Mouse (Mus musculus) cerebellum, adult 9-10 months (tissue): ENCODE data around the gene Cluh.

ENCODE experiments used
- DNase-seq: peaks from one replicate; pipeline ENCODE4 v3.0.0; 2022

Gene Cluh

DNA sequence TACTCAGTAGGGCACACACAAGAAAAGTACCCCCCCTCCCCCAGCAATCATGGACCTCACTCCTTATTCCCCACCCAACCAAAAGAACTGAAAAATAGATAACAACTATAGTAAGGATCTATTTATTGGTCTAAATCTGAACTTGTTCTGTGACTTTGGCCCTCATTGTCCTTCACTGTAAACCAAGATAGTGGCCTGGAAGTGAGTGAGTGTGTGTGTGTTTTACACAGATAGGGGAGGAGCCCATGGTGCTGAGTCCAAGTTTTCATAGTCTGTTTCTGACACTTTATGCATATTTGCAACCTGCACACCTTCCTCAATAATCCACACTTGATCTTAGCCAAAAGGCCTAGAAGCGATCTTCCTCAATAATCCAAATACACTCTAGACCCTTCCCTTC is 619 bp upstream of the Cluh start:
- DNase-seq, result no peak

DNA sequence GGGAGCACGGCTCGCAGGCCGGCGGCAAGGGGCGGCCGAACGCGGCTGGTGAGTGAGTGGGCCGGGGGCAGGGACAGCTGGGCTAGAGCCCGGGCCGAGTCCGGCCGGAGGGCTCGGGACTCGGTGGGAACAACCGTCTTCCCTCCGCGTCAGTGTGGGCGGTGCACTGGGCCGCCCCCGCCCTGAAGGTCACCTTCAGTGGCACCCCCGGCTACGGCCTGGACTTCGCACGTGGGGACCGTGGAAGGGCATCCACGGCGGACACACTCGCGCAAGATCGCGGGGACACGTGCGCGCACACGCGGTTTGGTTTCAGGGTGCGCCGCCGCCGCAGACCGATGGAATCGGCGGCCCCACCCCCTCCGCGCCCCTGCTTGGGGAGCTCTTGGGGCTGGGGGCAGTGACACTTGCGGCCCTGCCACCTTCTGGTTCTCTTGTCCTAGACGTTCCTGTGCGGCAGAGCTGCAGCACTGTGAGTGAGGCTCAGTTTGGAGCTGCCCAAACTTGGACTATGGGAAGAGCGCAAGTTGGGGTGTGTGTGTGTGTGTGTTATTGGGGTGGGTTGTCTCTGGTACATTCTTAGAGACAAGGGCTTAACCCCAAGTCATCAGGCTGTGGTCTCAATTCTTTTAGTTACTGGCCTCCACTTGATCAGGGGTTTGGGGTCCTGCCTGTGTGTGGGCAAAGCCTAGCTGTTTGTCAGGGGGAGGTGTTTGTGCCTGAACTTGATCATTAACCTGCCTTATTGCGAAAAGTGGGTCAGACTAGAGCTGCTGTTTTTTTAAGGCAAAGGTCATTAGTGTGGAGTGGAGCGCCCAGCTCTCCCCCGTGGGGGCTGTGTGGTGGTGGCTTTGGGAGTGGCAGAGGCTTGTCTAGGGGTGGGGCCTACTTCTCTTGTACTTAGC is 604 bp downstream of the Cluh start:
- DNase-seq, result peak; percentile 61

GRCm38 (mm10) chr11:74650576-74651100 is 1.3 kb downstream of the Cluh start:
- DNase-seq, result peak; percentile 28

GRCm38 (mm10) chr11:74652791-74653191 is 3.5 kb downstream of the Cluh start:
- DNase-seq, result peak; percentile 66

- no peak for DNase-seq
Measured at GRCm38 (mm10) chr11:74653385-74653784, 4.1 kb downstream of the Cluh start.

GRCm38 (mm10) chr11:74655941-74656340 is 6.6 kb downstream of the Cluh start:
- DNase-seq, result no peak

- DNase-seq, result no peak
Measured at GRCm38 (mm10) chr11:74660336-74660735, 11.0 kb downstream of the Cluh start.

- DNase-seq, result no peak
Measured at GRCm38 (mm10) chr11:74661641-74662040, 12.3 kb downstream of the Cluh start.

GRCm38 (mm10) chr11:74662221-74662620 is 12.9 kb downstream of the Cluh start:
- DNase-seq, result no peak

- no peak for DNase-seq
Measured at GRCm38 (mm10) chr11:74664279-74664678, 15.0 kb downstream of the Cluh start.

- no peak for DNase-seq
Measured at GRCm38 (mm10) chr11:74664906-74665305, 15.6 kb downstream of the Cluh start.

DNA sequence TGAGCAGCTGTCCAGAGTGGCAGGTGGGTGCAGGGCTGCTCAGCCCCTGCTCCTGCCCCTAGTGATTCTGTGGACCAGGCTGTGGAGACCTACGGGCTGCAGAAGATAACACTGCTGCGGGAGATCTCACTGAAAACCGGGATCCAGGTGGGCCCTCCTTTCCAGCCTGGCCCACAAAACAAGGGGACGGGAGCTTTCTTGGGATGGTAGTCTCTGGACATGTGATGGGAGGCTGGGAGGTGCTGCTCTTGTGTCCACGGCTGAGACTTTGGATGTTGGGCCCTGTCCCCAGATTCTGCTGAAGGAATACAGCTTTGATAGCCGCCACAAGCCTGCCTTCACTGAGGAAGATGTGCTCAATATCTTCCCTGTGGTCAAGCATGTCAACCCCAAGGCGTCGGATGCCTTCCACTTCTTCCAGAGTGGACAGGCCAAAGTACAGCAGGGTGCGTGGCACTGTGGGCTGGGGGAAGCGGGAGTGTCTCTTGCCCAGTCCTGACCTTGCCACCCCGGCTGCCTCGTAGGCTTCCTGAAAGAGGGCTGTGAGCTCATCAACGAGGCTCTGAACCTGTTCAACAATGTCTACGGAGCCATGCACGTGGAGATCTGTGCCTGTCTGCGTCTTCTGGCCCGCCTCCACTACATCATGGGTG is 16.5 kb downstream of the Cluh start:
- no peak for DNase-seq

- no peak for DNase-seq
Measured at GRCm38 (mm10) chr11:74666284-74666652, 17.0 kb downstream of the Cluh start.

DNA sequence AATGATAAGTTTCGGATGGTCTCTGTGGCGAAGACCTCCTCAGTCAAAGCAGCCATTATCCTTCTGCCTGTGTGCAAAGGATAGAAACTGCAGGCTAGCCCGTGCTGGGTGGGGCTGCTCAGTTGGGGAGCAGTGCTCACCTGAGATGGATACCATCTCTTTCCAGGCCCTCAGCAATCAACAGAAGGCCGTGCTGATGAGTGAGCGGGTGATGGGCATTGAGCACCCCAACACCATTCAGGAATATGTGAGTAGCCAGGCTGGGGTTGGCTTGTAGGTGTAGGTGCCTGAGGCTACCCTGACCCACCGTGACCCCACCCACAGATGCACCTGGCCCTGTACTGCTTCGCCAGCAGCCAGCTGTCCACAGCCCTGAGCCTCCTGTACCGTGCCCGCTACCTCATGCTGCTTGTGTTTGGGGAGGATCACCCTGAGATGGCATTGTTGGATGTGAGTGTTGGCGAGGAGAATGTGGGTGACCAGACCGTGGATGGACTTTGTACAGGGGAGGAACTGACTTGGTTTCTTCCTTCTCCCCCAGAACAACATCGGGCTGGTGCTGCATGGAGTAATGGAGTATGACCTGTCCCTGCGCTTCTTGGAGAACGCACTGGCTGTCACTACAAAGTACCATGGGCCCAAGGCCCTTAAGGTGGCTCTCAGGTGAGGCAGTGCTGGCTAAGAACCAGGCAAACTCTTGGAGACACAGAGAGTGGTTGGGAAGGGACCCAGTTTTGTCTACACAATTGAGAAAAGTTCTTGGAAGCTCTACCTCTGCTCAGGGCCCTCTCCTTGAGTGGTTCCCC is 17.7 kb downstream of the Cluh start:
- no peak for DNase-seq

DNA sequence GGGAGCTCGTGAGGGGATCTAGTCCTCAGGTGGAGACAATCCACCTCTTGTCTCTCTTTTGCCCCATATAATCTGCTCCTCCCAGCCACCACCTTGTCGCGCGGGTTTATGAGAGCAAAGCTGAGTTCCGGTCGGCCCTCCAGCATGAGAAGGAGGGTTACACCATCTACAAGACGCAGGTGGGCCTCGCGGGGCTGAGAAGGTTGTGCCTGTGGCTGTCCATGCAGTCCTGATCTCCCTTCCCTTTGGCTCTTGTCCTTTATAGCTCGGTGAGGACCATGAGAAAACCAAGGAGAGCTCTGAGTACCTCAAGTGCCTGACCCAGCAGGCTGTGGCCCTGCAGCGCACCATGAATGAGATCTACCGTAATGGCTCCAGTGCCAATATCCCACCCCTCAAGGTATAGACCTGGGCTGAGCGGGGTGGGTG is 18.3 kb downstream of the Cluh start:
- DNase-seq, result no peak

- no peak for DNase-seq
Measured at GRCm38 (mm10) chr11:74668466-74668865, 19.2 kb downstream of the Cluh start.

GRCm38 (mm10) chr11:74668971-74669370 is 19.7 kb downstream of the Cluh start:
- no peak for DNase-seq

GRCm38 (mm10) chr11:74670151-74670550 is 20.9 kb downstream of the Cluh start:
- no peak for DNase-seq

- DNase-seq, result no peak
Measured at GRCm38 (mm10) chr11:74671013-74671412, 21.7 kb downstream of the Cluh start.

DNA sequence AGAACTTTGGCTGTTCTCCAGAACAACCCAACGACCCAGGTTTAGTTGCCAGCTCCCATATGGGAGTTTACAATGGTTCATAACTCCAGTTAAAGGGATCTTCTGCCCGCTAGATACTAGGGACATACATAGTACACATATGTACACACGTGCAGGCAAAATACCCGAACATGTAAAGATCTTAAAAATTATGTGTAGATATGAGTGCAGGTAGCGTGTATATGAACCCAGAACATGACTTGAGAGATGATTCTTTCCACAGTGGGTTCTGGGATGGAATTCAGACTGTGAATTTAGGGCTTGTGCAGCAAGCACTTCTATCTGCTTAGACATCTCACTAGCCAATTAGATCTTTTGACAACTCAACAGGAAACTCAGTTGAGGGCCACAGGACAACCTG is 22.5 kb downstream of the Cluh start:
- no peak for DNase-seq

- DNase-seq, result no peak
Measured at GRCm38 (mm10) chr11:74672901-74673513, 23.7 kb downstream of the Cluh start.

DNA sequence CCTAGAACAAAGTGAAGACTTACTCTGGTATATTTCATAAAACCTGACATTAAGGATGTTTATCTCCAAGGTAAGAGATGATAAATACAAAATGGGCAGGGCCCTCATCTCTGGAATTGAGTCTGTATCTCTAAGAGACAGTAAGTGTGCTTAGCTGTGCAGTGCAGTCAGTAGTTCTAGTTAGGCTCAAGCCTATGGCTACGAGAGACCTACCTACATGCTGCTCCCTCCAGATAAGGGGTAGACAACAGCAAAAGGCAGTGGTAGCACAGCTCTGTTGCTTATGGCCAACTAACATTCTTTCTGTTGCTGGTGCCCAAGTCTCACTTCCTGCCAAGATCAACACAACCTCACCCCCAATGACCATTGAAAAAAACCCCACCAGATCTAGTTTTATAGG is 24.3 kb downstream of the Cluh start:
- no peak for DNase-seq

DNA sequence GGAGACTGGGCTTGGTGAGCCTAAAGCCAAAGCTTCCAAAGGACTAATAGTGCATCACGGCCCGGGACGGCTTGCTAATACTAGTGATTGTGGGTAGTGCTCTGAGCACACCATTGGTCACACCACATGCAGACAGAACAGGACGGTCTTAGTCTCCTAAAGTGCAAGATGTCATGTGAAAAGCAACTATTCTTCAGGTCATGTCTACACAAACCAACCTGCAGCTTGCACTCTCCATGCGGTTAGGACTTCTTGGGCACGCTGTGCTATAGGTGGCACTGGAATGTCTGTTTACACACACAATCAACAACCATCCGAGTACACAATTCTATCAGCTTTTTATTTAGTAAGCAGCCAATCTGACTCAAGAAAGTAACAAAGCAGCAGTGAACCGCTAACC is 25.4 kb downstream of the Cluh start:
- no peak for DNase-seq
